Mouse (Mus musculus) E14TG2a.4 (cell line): Measurements from ENCODE around the gene Acad9.

ENCODE experiments used
- CTCF ChIP-seq: conservative IDR thresholded peaks from 2 replicates; pipeline ENCODE4 v1.5.1; 2014; ENCODE audit warnings: low read length
- NANOG ChIP-seq: IDR thresholded peaks from 2 replicates; pipeline ENCODE4 v1.6.1; 2014; ENCODE audit warnings: borderline replicate concordance, low read length, mixed read lengths
- POU5F1 ChIP-seq: IDR thresholded peaks from 2 replicates; pipeline ENCODE4 v1.6.1; 2014; ENCODE audit warnings: low read length, borderline replicate concordance

DNA sequence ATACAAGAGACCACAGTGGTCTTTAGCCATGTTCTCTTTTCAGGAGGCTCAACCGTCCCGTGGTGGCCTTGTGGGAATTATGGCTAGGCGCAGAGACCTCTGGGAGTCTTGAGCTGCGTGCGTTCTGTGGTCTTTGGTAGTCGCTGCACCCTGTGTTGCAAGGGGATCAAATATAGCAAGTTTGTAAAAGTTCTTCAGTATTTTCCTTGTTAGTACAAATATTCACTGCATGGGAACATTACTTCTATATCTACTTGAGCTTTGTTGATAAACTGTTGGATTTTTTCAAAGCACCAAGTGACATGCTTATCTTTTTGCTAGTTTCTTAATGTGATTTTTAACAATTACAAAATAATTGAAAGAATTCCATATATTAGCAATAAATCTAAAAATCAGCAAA lies 12.3 kb upstream of the Acad9 start, which contains the start of gene Ccdc144b:
- TF ChIP-seq CTCF (no peak), NANOG (no peak), POU5F1 (no peak)
